Mouse (Mus musculus): ENCODE results near the gene Capn2. TPM values are rescaled to one million over a fixed set of nuclear protein-coding genes. Genes with fewer than 3 reads are reported as not detected.
A peak's percentile ranks its signal among the peaks of the same experiment; 100 is the strongest.

Capn2 gene
- polyA plus RNA-seq, 1 experiment = 30.1 TPM

DNA sequence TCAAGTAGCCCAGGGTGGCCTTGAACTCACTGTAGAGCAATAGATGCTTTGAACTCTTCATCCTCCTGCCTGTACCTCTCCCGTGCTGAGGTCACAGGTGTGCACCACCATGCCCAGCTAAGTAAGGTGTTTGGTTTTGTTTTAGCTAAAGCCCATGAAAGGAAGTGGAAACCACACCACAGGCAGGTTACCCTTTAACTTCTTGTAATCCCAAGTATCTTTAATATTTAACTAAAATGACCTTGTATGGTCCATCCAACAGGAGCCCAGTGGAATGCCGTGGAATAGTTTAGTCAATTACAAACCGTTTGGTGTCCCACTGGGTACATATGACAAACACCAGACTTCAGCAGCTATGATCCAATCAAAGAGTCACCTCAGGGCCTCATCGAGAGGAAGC is 38.5 kb downstream of the Capn2 start:
- no peak overlapping the region for H3K27ac ChIP-seq (ENCODE audit: control insufficient read depth, insufficient read depth, low read depth, low read length, poor library complexity)
- 77% methylated on average over 4 of the region's 4 CpGs for WGBS

DNA sequence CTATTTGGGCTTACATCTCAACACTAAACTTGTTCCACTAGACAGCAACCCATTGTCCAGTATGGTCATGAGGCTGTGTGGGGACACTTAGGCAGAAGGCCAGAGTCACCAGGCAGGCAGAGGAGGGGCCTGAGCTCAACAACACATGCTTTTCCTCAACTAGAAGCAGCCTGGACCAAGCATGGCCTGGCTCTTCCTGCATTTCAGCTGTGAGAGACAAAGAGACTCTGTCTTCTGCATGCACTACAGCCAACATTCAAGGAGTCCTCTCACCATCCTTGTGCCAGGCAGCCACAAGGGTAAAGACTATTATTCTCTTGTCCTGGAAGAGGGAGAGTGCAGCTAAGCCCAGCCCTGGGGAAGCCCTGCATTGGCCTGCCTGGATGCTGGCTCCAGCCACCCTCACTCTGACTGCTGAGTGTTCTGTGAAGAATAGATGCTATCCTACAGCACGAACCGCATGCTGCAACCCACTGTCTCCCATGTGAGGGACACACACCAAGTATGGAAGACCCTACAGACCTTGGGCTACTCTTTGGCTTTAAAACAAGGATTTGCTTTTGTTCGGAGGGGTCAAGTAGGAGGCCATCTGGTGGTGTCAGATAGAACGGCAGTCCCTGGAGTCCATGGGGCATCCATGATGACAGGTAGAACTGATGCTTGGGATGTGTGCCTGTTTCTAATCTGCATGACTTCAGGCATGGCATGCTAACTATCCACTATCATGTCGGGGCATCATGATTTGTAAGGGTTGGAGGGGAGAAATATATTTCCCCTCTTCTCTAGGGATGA is 42.2 kb downstream of the Capn2 start:
- WGBS = 77% methylated on average over 5 of the region's 5 CpGs
- H3K27ac ChIP-seq (ENCODE audit: control insufficient read depth, insufficient read depth, low read depth, low read length, poor library complexity) = no peak overlapping the region

More for the DNA sequence above, 38.5 kb downstream of the Capn2 start:
- Histone ChIP-seq H3K4me3 (replicated peaks; ENCODE audit: control insufficient read depth, low read depth, low read length) (no peak overlapping the region), H3K4me1 (ENCODE audit: control insufficient read depth, insufficient read depth, low read length) (no peaks in the 10 kb centered on the region)
- TF ChIP-seq CTCF (IDR thresholded peaks at IDR 0.05; ENCODE audit: control insufficient read depth, insufficient read depth, low read length) (no peak), POLR2A (IDR thresholded peaks at IDR 0.05; ENCODE audit: borderline replicate concordance, control insufficient read depth, low read depth, low read length) (no peak)

DNA sequence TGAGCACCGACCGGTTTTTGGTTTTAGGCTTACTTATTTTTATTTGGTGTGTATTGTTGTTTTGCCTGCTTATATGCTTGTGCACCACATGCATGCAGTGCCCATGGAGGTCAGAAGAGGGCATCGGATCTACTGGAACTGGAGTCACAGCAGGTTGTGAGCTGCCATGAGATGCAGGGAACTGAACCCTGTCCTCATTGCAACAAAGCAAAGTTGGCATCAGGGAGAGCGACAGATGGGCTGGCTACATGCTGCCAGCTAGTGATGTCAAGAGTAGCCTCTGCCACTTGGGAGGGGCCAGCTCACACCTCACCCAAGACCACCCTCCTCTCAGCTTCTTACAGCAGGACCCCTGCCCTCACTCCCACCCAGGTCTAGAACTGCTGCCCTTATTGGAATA is 51.4 kb downstream of the Capn2 start:
- no peak for TF ChIP-seq POLR2A (IDR thresholded peaks at IDR 0.05; ENCODE audit: borderline replicate concordance, control insufficient read depth, low read depth, low read length)
- TF ChIP-seq CTCF (IDR thresholded peaks at IDR 0.05; ENCODE audit: control insufficient read depth, insufficient read depth, low read length) = peak; percentile 20; the same call in 1 of the 2 replicates
- Histone ChIP-seq H3K4me3 (replicated peaks; ENCODE audit: control insufficient read depth, low read depth, low read length) (no peak overlapping the region), H3K4me1 (ENCODE audit: control insufficient read depth, insufficient read depth, low read length) (peaks cover 2% of the 10 kb centered on the region), H3K27ac (ENCODE audit: control insufficient read depth, insufficient read depth, low read depth, low read length, poor library complexity) (no peak overlapping the region; the same call in 1 of the 2 replicates)
- 90% methylated on average over 4 of the region's 4 CpGs for WGBS

More for the DNA sequence above, 42.2 kb downstream of the Capn2 start:
- H3K4me3 ChIP-seq (replicated peaks; ENCODE audit: control insufficient read depth, low read depth, low read length) = no peak overlapping the region
- no peaks in the 10 kb centered on the region for H3K4me1 ChIP-seq (ENCODE audit: control insufficient read depth, insufficient read depth, low read length)
- 0 out of 2 replicates have a peak, but pooled peaks have one; percentile 6 for TF ChIP-seq CTCF (IDR thresholded peaks at IDR 0.05; ENCODE audit: control insufficient read depth, insufficient read depth, low read length)
- TF ChIP-seq POLR2A (IDR thresholded peaks at IDR 0.05; ENCODE audit: borderline replicate concordance, control insufficient read depth, low read depth, low read length) = no peak

DNA sequence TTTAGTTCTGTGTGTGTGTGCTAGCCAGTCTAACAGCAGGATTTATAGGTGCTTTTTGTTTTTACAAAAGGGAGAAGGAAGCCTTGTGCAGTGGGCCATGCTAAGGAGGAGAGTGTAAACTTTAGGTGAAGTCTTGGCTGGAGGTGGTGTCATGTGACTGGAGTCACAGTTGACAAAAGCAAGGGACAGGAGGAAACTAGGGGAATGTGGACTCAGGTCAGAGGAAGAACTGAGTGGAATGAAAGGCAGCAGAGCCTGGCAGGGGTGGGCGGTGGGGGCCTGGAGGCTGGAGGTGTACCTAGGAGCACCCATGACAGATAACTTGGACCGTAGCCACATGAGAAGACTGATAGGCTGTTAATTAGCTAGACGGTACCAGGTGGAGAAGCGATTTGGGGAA is 52.1 kb downstream of the Capn2 start:
- H3K4me1 ChIP-seq (ENCODE audit: control insufficient read depth, insufficient read depth, low read length) = peaks cover 2% of the 10 kb centered on the region
- no peak overlapping the region for H3K4me3 ChIP-seq (replicated peaks; ENCODE audit: control insufficient read depth, low read depth, low read length)
- no peak overlapping the region for H3K27ac ChIP-seq (ENCODE audit: control insufficient read depth, insufficient read depth, low read depth, low read length, poor library complexity)
- no peak for TF ChIP-seq POLR2A (IDR thresholded peaks at IDR 0.05; ENCODE audit: borderline replicate concordance, control insufficient read depth, low read depth, low read length)
- TF ChIP-seq CTCF (IDR thresholded peaks at IDR 0.05; ENCODE audit: control insufficient read depth, insufficient read depth, low read length) = no peak
- WGBS = 78% methylated on average over 4 of the region's 4 CpGs

DNA sequence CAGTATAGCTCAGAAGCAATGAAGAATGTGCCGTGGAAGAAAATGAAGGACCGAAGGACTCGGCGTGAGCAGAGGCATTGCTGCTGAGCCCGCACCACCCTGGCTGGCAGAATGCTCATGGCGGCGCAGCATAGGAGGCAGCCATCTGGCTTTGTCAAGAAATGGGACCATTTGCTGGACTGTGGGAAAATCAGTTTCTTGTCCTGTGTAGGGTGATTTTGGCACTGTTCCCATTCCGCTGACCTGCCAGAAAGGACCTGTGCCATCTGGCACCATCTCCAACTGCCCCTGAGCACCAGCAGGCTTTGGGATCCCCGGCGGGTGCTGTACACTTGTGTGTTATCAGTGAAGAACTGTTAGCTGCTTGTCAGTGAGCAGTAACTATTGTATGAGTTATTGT is 55.6 kb downstream of the Capn2 start:
- H3K27ac ChIP-seq (ENCODE audit: control insufficient read depth, insufficient read depth, low read depth, low read length, poor library complexity) = no peak overlapping the region; the same call in 1 of the 2 replicates
- H3K4me3 ChIP-seq (replicated peaks; ENCODE audit: control insufficient read depth, low read depth, low read length) = no peak overlapping the region
- TF ChIP-seq CTCF (IDR thresholded peaks at IDR 0.05; ENCODE audit: control insufficient read depth, insufficient read depth, low read length) (no peak), POLR2A (IDR thresholded peaks at IDR 0.05; ENCODE audit: borderline replicate concordance, control insufficient read depth, low read depth, low read length) (no peak)
- WGBS = 92% methylated on average over 10 of the region's 10 CpGs
- peaks cover 2% of the 10 kb centered on the region for H3K4me1 ChIP-seq (ENCODE audit: control insufficient read depth, insufficient read depth, low read length)

DNA sequence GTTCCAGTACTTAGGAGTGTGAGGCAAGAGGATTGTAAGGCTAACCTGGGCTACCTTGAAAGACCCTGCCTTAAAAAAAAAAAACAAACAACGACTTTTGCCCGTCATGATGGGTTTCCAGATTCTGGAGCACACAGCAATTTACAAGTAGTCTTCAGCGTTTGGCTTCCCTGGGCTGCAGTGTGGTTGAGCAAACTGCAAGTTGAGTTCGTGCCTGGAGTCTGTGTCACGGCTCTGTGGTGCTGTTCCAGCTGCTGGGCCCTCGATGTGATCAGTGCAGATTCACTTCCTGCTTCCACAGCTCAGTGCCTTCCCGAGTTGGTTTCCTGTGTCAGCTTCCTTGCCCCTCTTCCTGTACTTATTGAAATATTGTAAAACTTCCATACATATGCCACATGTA is 56.1 kb downstream of the Capn2 start:
- WGBS = 22% methylated on average over 7 of the region's 7 CpGs
- H3K4me3 ChIP-seq (replicated peaks; ENCODE audit: control insufficient read depth, low read depth, low read length) = no peak overlapping the region
- TF ChIP-seq CTCF (IDR thresholded peaks at IDR 0.05; ENCODE audit: control insufficient read depth, insufficient read depth, low read length) (no peak), POLR2A (IDR thresholded peaks at IDR 0.05; ENCODE audit: borderline replicate concordance, control insufficient read depth, low read depth, low read length) (no peak)
- peaks cover 2% of the 10 kb centered on the region for H3K4me1 ChIP-seq (ENCODE audit: control insufficient read depth, insufficient read depth, low read length)
- no peak overlapping the region for H3K27ac ChIP-seq (ENCODE audit: control insufficient read depth, insufficient read depth, low read depth, low read length, poor library complexity)

DNA sequence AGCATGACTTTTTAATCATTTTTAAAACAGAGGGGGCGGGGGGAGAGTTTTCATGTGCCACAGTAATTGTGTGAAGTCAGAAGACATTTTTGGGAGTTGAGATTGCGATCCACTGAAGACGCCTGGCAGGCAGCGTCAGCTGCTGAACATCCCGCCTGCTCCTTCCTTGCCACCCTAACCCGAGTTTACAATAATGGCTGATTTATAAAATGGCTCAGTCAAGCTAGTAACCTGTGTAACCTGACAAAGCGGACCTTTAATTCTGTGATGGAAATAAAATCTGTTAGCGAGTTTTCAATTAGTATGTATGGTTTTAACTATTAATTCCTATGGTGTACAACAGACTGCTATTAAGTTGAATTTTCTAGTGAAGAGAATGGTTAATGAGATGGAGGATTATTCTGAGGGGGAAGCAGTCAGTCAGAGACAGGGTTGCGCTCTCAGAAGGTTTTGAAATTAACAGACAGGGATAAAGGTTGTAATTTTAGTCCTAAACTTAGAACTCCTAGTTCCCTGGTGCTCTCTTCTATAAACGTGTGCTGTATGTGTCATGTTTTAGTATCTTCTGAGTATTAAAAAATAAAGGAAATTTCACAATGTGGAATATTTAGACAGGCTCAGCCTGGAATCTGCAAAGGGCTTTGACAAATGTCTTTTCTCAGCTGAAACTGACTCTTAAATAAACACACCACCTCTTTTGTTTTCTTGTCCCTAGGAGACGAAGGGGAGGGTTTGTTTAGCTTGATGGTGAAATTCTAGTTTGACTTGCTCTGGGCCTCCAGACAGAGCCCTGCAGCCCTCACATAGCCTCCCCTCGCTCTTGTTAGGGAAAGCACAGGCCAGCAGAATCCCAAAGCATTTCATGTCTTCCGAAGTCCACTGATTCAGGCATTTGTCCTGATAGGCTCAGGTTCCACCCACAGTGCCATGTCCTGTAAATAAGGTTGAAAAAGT is 56.8 kb downstream of the Capn2 start:
- H3K27ac ChIP-seq (ENCODE audit: control insufficient read depth, insufficient read depth, low read depth, low read length, poor library complexity) = no peak overlapping the region
- no peak for TF ChIP-seq CTCF (IDR thresholded peaks at IDR 0.05; ENCODE audit: control insufficient read depth, insufficient read depth, low read length)
- no peak for TF ChIP-seq POLR2A (IDR thresholded peaks at IDR 0.05; ENCODE audit: borderline replicate concordance, control insufficient read depth, low read depth, low read length)
- peaks cover 2% of the 10 kb centered on the region for H3K4me1 ChIP-seq (ENCODE audit: control insufficient read depth, insufficient read depth, low read length)
- 84% methylated on average over 13 of the region's 13 CpGs for WGBS
- no peak overlapping the region for H3K4me3 ChIP-seq (replicated peaks; ENCODE audit: control insufficient read depth, low read depth, low read length)

DNA sequence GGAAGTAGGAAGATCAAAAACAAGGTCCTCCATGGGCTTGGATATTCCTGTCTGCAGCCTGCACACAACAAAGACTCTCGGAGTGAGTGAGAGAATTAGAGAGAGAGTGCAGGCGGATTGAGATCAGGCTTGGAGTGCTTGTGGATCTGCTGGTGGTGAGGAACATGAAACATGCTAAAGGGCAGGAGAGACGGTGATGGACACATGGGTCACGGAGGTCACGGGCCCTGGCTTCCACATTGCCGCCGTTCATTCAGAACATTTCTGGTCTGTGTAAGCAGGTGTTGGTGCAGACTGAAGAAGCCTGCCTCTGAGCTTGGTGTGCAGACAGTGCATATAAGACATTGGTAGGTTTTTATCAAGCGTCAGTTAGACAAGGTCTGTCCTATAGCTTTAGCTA is 58.0 kb downstream of the Capn2 start:
- WGBS = 91% methylated on average over 8 of the region's 8 CpGs
- TF ChIP-seq CTCF (IDR thresholded peaks at IDR 0.05; ENCODE audit: control insufficient read depth, insufficient read depth, low read length) (no peak), POLR2A (IDR thresholded peaks at IDR 0.05; ENCODE audit: borderline replicate concordance, control insufficient read depth, low read depth, low read length) (no peak)
- Histone ChIP-seq H3K4me3 (replicated peaks; ENCODE audit: control insufficient read depth, low read depth, low read length) (no peak overlapping the region), H3K4me1 (ENCODE audit: control insufficient read depth, insufficient read depth, low read length) (peaks cover 2% of the 10 kb centered on the region), H3K27ac (ENCODE audit: control insufficient read depth, insufficient read depth, low read depth, low read length, poor library complexity) (no peak overlapping the region)

Measured in bone marrow, adult 2 months (tissue).